Mouse (Mus musculus) stomach, embryonic 14.5 days (tissue): ENCODE results near the gene Ccdc151. TPM values are rescaled to one million over a fixed set of nuclear protein-coding genes. Genes with fewer than 3 reads are reported as not detected.

Experiments
- ATAC-seq: fragments of 200-750 bp; cut with Nextera tagmentation; 2 replicates; pipeline ENCODE4 v1.8.0; 2017; ENCODE audit warnings: low read depth, moderate TSS enrichment; ENCODE audit not compliant: insufficient number of reproducible peaks, insufficient read depth, low FRiP score
- H3K27ac ChIP-seq: fragments of 300-500 bp; sonication (generic); 2 replicates; pipeline ENCODE4 v1.5.1; 2014; ENCODE audit warnings: mild to moderate bottlenecking, low read length, moderate library complexity, mixed read lengths
- H3K27me3 ChIP-seq: fragments of 300-500 bp; sonication (generic); 2 replicates; pipeline ENCODE4 v1.6.1; 2014; ENCODE audit warnings: low read length, control low read depth, mixed read lengths; ENCODE audit not compliant: control insufficient read depth, insufficient read depth
- H3K36me3 ChIP-seq: fragments of 300-500 bp; sonication (generic); 2 replicates; pipeline ENCODE4 v1.6.1; 2014; ENCODE audit warnings: mild to moderate bottlenecking, control low read depth, low read length, moderate library complexity, mixed read lengths; ENCODE audit not compliant: control insufficient read depth, insufficient read depth
- H3K4me1 ChIP-seq: fragments of 300-500 bp; sonication (generic); 2 replicates; pipeline ENCODE4 v1.6.1; 2014; ENCODE audit warnings: low read length, control low read depth, mixed read lengths; ENCODE audit not compliant: control insufficient read depth, insufficient read depth
- H3K4me2 ChIP-seq: fragments of 300-500 bp; sonication (generic); replicated peaks from 2 replicates; pipeline ENCODE4 v1.6.1; 2014; ENCODE audit warnings: low read depth, low read length, control low read depth
- H3K4me3 ChIP-seq: fragments of 300-500 bp; sonication (generic); 2 replicates; pipeline ENCODE4 v1.5.1; 2014; ENCODE audit warnings: low read depth, low read length, control low read depth
- H3K9ac ChIP-seq: fragments of 300-500 bp; sonication (generic); replicated peaks from 2 replicates; pipeline ENCODE4 v1.6.1; 2014; ENCODE audit warnings: low read depth, mild to moderate bottlenecking, control low read depth, low read length, moderate library complexity, mixed read lengths
- H3K9me3 ChIP-seq: fragments of 300-500 bp; sonication (generic); 2 replicates; pipeline ENCODE4 v1.6.1; 2016; ENCODE audit warnings: low read depth, low read length, control low read depth; ENCODE audit not compliant: control insufficient read depth
- WGBS: fragments of 180-500 bp; shearing (Covaris S2); extraction: QIAGEN DNeasy Blood & Tissue Kit; methylation state at CpG from one replicate; pipeline ENCODE4 v1.1.7; 2014; 5-methylcytosine and 5-hydroxymethylcytosine counted together
- polyA plus RNA-seq: library from polyadenylated mRNA; unstranded; fragments of >200 nt; fragmentation: Nextera tagmentation; extraction: Ambion mirVana; gene quantifications from 2 replicates; pipeline ENCODE4 v1.2.1, GENCODE M21; 2014

Ccdc151 gene
- polyA plus RNA-seq, 1 experiment from 2014 or later = 0.72 TPM

DNA sequence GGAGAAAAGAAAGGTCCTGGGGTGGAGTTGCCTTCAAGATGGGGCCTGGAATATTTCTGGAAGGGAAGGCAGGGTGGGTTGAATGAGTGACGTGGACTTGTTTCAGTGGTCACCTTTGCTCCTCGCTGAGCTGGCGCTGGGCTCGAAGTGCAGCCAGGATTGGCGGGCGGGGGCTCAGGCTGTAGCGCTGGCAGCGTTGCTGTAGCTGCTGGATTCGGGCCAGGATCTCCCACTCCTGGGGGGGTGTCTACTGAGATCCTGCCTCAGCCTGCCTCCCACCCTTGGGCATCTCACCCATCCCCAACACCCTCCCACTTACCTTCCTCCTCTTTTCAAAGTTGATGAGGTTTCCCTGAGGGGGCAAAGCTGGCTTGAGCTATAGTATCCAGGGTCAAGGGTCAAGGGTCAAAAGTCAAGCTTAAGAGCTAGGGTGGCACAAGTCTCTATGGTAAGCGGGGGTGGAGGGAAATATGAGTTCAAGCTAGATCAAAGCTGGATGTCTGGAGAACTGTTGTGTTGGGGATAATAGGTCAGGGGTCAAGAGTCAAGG lies 25.7 kb downstream of the Ccdc151 start:
- H3K36me3 ChIP-seq = no peaks in the 10 kb centered on the region
- no peaks in the 10 kb centered on the region for H3K4me1 ChIP-seq
- WGBS = 83% methylated on average over 10 of the region's 10 CpGs
- H3K9me3 ChIP-seq = no peaks in the 10 kb centered on the region
- no peak overlapping the region for H3K27ac ChIP-seq
- ATAC-seq = no peak
- H3K4me2 ChIP-seq = no peak overlapping the region
- H3K9ac ChIP-seq = no peak overlapping the region
- H3K27me3 ChIP-seq = no peaks in the 10 kb centered on the region
- H3K4me3 ChIP-seq = no peak overlapping the region

DNA sequence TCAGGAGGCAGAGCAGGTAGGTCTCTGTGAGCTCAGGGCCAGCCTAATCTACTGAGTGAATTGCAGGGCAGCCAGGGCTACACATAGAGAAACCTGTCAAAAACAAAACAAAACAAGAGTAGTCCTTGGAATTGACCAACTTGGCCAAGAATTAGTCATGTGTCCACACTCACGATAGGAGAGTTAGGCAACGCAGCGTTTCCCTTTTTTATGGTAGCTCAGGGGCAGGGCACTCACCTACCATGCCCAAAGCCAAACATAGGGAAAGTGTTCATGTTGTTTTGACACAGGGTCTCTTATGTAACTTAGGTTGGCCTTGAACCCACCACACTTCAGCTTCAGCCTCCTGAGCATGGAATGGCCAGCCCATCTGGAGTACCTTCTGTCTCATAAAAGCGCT lies 33.1 kb downstream of the Ccdc151 start:
- no peak overlapping the region for H3K27ac ChIP-seq
- H3K9me3 ChIP-seq = no peaks in the 10 kb centered on the region
- H3K9ac ChIP-seq = no peak overlapping the region
- no peaks in the 10 kb centered on the region for H3K27me3 ChIP-seq
- H3K4me2 ChIP-seq = no peak overlapping the region
- H3K4me3 ChIP-seq = no peak overlapping the region
- ATAC-seq = no peak
- H3K36me3 ChIP-seq = no peaks in the 10 kb centered on the region
- H3K4me1 ChIP-seq = no peaks in the 10 kb centered on the region
- 91% methylated on average over 4 of the region's 4 CpGs for WGBS

DNA sequence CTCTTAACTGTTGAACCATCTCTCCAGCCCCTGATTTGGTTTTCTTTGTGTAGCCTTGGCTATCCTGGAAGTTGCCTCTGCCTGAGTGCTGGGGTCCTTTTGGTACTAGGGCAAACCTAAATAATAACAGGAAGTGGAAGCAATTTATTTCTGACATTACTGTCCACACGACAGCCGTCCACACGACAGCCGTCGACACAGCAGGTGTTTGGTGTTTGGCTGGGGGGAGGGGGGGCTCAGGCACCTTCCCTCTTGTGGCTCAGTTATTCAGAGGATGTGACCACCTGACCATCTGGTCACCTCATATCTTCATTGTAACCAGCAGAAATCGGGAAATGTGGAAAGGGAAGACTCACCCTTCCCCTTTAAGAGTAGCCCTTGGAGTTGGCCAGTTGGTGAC lies 33.6 kb downstream of the Ccdc151 start:
- no peak overlapping the region for H3K27ac ChIP-seq
- no peak for ATAC-seq
- H3K4me3 ChIP-seq = no peak overlapping the region
- no peaks in the 10 kb centered on the region for H3K4me1 ChIP-seq
- no peak overlapping the region for H3K4me2 ChIP-seq
- no peaks in the 10 kb centered on the region for H3K27me3 ChIP-seq
- H3K9me3 ChIP-seq = no peaks in the 10 kb centered on the region
- H3K36me3 ChIP-seq = no peaks in the 10 kb centered on the region
- H3K9ac ChIP-seq = no peak overlapping the region
- 49% methylated on average over 6 of the region's 6 CpGs for WGBS

DNA sequence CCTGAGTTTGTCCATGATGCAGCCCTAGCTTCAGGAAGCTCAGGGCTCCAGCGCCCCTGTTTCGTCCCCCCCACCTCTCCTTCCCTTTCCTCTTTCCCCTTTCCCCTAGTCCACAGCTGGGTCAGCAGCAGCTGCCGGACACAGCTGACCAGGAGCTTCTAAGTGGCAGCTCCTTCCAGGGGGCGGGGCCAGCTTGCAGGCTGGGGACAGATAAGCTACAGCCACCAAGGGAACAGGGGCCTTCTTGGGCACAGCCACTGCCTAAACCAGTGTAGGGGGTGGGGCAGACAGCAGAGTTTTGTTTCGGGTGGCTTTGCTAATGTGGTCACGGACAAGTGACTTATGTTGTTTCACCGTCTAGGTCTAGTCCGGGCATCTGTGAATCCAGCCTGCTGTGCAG lies 39.0 kb downstream of the Ccdc151 start, which contains the start of gene Epor:
TSS of gene Epor (minus strand) at position 90 of the 400 bp plus-strand sequence.
- no peaks in the 10 kb centered on the region for H3K9me3 ChIP-seq
- H3K27ac ChIP-seq = no peak within 1 kb of the TSS
- peaks cover 14% of the 10 kb centered on the region for H3K27me3 ChIP-seq
- peak; percentile 77 for ATAC-seq
- 0 out of 2 replicates have a peak within 1 kb of the TSS, but pooled peaks have one; percentile 10 for H3K9ac ChIP-seq
- H3K36me3 ChIP-seq = no peaks in the 10 kb centered on the region
- peak within 1 kb of the TSS; percentile 91 for H3K4me2 ChIP-seq
- H3K4me1 ChIP-seq = peaks cover 16% of the 10 kb centered on the region; the same call in 1 of the 2 replicates
- H3K4me3 ChIP-seq = peak within 1 kb of the TSS; percentile 40
- WGBS = 23% methylated on average over 8 of the region's 8 CpGs

DNA sequence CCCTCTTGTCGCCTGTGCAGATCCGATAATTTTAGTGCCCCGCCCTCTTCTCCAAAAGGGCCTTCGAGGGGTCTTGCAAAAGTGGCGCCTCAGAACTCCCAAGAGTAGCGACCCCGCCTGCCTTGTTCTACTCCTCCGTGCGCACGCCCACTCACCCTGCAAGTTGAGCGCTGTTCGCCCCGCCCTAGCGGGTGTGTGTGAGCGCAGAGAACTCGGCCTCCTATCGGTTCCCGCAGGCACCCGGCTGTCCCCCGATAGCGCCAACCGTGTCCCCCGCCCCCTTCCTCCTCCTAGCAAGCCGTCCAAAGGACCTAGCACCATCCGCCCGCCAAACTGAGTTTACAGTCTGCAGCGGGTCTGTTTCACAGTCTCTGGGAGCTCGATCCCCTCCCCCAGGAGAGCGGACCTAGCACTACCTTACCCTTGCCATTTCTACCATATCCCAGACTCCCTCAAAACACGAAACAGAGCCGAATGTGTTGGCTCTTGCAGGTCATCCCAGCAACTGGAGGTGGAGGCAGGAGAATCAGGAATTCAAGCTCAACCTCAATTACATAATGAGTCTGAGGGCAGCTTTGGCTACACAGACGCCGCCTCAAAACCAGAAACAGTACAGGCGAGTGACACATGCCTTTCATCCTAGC lies 39.9 kb downstream of the Ccdc151 start:
- Histone ChIP-seq H3K9me3 (no peaks in the 10 kb centered on the region), H3K4me1 (peaks cover 16% of the 10 kb centered on the region; the same call in 1 of the 2 replicates), H3K27me3 (peaks cover 14% of the 10 kb centered on the region), H3K4me2 (peak overlapping the region; percentile 91), H3K4me3 (peak overlapping the region; percentile 40), H3K27ac (no peak overlapping the region), H3K9ac (0 out of 2 replicates have a peak overlapping the region, but pooled peaks have one; percentile 10), H3K36me3 (no peaks in the 10 kb centered on the region)
- peak; percentile 90 for ATAC-seq
- WGBS = 2% methylated on average over 34 of the region's 34 CpGs

DNA sequence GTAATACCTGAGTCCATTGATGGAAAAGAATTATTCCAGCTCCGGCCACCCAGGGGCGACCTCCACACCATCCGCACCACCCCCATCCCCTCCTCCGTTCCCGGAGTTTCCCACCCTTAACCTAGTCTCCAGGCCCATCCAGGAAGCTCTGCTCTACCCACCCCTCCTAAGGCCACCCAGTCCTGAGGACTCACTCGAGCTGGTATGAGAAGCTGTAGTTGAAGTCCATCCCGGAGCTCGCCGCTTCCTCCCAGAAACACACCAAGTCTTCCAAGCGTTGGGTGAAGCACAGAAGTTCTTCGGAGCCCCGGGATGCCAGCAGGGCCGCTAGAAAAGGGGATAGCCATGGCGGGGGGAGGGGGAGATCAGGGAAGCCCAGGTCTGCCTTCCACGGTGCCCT lies 40.4 kb downstream of the Ccdc151 start:
- Histone ChIP-seq H3K27ac (no peak overlapping the region), H3K27me3 (peaks cover 14% of the 10 kb centered on the region), H3K4me2 (peak overlapping the region; percentile 91), H3K36me3 (no peaks in the 10 kb centered on the region), H3K4me1 (peaks cover 16% of the 10 kb centered on the region; the same call in 1 of the 2 replicates), H3K9me3 (no peaks in the 10 kb centered on the region), H3K9ac (0 out of 2 replicates have a peak overlapping the region, but pooled peaks have one; percentile 10), H3K4me3 (peak overlapping the region; percentile 40)
- 0% methylated on average over 15 of the region's 15 CpGs for WGBS
- no peak; the same call in 1 of the 2 replicates for ATAC-seq

DNA sequence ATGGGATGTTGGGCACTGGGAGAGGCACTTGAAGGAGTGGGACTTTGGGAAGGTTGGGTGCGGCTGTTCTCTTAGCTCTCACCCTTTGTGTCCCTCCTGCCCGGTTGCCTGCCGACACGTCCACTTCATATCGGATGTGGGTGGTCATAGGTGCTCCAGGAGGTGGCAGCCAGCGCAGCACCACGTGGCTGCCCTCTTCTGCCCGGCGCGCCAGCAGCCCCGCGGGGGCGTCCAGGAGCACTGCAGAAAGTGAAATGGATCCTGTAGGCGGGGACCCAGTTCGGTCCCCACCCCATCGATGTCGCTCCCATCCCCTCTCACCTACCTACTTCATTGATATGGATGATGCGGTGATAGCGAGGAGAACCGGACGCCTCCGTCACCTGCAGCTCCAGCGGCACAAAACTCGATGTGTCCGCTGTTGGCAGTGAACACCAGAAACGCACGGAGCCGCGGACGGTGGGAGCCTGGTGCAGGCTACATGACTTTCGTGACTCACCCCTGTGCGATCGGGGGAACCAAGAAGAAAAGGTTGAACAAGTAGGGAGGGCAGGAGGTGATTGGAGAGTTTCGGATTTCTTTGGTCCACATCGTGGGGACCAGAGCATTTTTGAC lies 41.0 kb downstream of the Ccdc151 start:
- Histone ChIP-seq H3K9me3 (no peaks in the 10 kb centered on the region), H3K27me3 (peaks cover 14% of the 10 kb centered on the region), H3K4me3 (peak overlapping the region; percentile 40), H3K4me1 (peaks cover 16% of the 10 kb centered on the region; the same call in 1 of the 2 replicates), H3K4me2 (peak overlapping the region; percentile 91), H3K27ac (no peak overlapping the region), H3K36me3 (no peaks in the 10 kb centered on the region), H3K9ac (no peak overlapping the region)
- ATAC-seq = no peak
- WGBS = 2% methylated on average over 35 of the region's 35 CpGs

DNA sequence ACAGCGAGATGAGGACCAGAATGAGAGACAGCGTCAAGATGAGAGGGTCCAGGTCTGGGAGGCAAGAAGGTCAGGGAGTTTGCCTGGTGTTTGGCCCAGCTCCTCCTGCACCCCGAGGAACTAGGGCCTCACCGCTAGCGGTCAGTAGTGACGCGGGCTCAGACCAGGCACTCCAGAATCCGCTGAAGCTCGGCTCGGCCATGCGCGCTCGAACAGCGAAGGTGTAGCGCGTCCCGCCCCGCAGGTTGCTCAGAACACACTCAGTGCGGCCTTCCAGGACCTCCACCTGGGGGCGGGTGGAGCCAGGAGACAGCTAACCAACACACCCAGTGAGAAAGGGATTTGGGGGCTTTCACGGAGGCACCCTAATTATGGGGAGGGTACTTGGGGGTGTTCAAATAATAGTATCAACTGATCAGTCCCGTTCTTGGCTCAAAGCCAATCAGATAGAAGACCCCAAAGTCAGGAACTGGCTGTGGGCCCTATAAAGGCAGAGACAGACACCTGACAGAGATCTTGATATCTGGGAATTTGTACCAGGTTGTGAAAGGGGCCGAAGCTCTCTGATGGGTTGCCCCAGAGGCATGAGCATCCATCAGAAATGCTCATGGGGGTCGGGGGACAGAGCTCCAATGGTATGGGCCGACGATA lies 41.8 kb downstream of the Ccdc151 start:
- no peaks in the 10 kb centered on the region for H3K9me3 ChIP-seq
- no peaks in the 10 kb centered on the region for H3K36me3 ChIP-seq
- H3K27me3 ChIP-seq = peaks cover 14% of the 10 kb centered on the region
- H3K4me1 ChIP-seq = peaks cover 16% of the 10 kb centered on the region; the same call in 1 of the 2 replicates
- WGBS = 11% methylated on average over 26 of the region's 26 CpGs
- ATAC-seq = no peak
- no peak overlapping the region for H3K9ac ChIP-seq
- H3K27ac ChIP-seq = no peak overlapping the region
- no peak overlapping the region for H3K4me2 ChIP-seq
- H3K4me3 ChIP-seq = no peak overlapping the region
